Mouse (Mus musculus) limb, embryonic 14.5 days (tissue): Measurements from ENCODE around the gene Cdk1. TPM values are rescaled to one million over a fixed set of nuclear protein-coding genes. Genes with fewer than 3 reads are reported as not detected.
A peak's percentile ranks its signal among the peaks of the same experiment; 100 is the strongest.

ENCODE experiments used
- ATAC-seq: fragments of 200-750 bp; cut with Nextera tagmentation; 2 replicates; pipeline ENCODE4 v1.8.0; 2017; ENCODE audit warnings: low read depth, moderate number of reproducible peaks, moderate TSS enrichment; ENCODE audit not compliant: low FRiP score
- DNase-seq: peaks from one replicate; pipeline ENCODE4 v3.0.0-alpha.2; 2015; ENCODE audit warnings: low spot score
- H3K27ac ChIP-seq: fragments of 300-500 bp; sonication (generic); replicated peaks from 2 replicates; pipeline ENCODE4 v1.5.1; 2014; ENCODE audit warnings: low read depth, mild to moderate bottlenecking, low read length, moderate library complexity, mixed read lengths
- H3K27me3 ChIP-seq: fragments of 300-500 bp; sonication (generic); 2 replicates; pipeline ENCODE4 v1.6.1; 2014; ENCODE audit warnings: low read length, mixed read lengths; ENCODE audit not compliant: control insufficient read depth, insufficient read depth
- H3K36me3 ChIP-seq: fragments of 300-500 bp; sonication (generic); 2 replicates; pipeline ENCODE4 v1.6.1; 2014; ENCODE audit warnings: mild to moderate bottlenecking, low read length, moderate library complexity, mixed read lengths; ENCODE audit not compliant: control insufficient read depth, insufficient read depth
- H3K4me1 ChIP-seq: fragments of 300-500 bp; sonication (generic); 2 replicates; pipeline ENCODE4 v1.6.1; 2014; ENCODE audit warnings: antibody characterized with exemption, low read length, mixed read lengths; ENCODE audit not compliant: control insufficient read depth, insufficient read depth
- H3K4me2 ChIP-seq: fragments of 300-500 bp; sonication (generic); replicated peaks from 2 replicates; pipeline ENCODE4 v1.6.1; 2014; ENCODE audit warnings: low read depth, mild to moderate bottlenecking, low read length, moderate library complexity; ENCODE audit not compliant: severe bottlenecking
- H3K4me3 ChIP-seq: fragments of 300-500 bp; sonication (generic); replicated peaks from 2 replicates; pipeline ENCODE4 v1.5.1; 2014; ENCODE audit warnings: low read length
- H3K9ac ChIP-seq: fragments of 300-500 bp; sonication (generic); 2 replicates; pipeline ENCODE4 v1.6.1; 2014; ENCODE audit warnings: mild to moderate bottlenecking, low read depth, low read length, moderate library complexity; ENCODE audit not compliant: severe bottlenecking
- H3K9me3 ChIP-seq: fragments of 300-500 bp; sonication (generic); 2 replicates; pipeline ENCODE4 v1.6.1; 2016; ENCODE audit warnings: low read length; ENCODE audit not compliant: control insufficient read depth
- POLR2A ChIP-seq: fragments of 200-500 bp; IDR thresholded peaks from 2 replicates; pipeline ENCODE4 v1.8.0; 2012; ENCODE audit warnings: inconsistent platforms, mild to moderate bottlenecking, moderate library complexity, borderline replicate concordance; ENCODE audit not compliant: insufficient read depth, insufficient read length; ENCODE audit errors: extremely low read depth
- WGBS: fragments of 180-500 bp; shearing (Covaris S2); extraction: QIAGEN DNeasy Blood & Tissue Kit; methylation state at CpG from one replicate; pipeline ENCODE4 v1.1.7; 2014; 5-methylcytosine and 5-hydroxymethylcytosine counted together
- polyA plus RNA-seq, 2 experiments: library from polyadenylated mRNA; depleted of rRNA in 1 of 2; stranded (reverse) in 1 of 2; unstranded in 1 of 2; fragments of >200 nt; fragmentation: Nextera tagmentation in 1 of 2; extraction: Ambion mirVana in 1 of 2; gene quantifications; 2 replicates each; pipeline versions ENCODE4 v1.2.1 to v1.2.3; 2012 to 2014

The Cdk1 gene
- polyA plus RNA-seq, 2 experiments: 379 to 408 TPM

- DNase-seq: no peak
- WGBS: 60% methylated on average over 5 of the region's 5 CpGs
- no peak for TF ChIP-seq POLR2A
- H3K27ac ChIP-seq: no peak overlapping the region
- no peak overlapping the region for H3K4me3 ChIP-seq
- H3K4me1 ChIP-seq: peaks cover 2% of the 10 kb centered on the region; the same call in 1 of the 2 replicates
- no peaks in the 10 kb centered on the region for H3K27me3 ChIP-seq
- H3K4me2 ChIP-seq: no peak overlapping the region
- no peaks in the 10 kb centered on the region for H3K9me3 ChIP-seq
- no peaks in the 10 kb centered on the region for H3K36me3 ChIP-seq
- ATAC-seq: no peak
- H3K9ac ChIP-seq: no peak overlapping the region
Measured at GRCm38 (mm10) chr10:69309109-69309508, 43.6 kb downstream of the Cdk1 start.

GRCm38 (mm10) chr10:69307067-69307466, 45.7 kb downstream of the Cdk1 start:
- WGBS: 43% methylated on average over 5 of the region's 5 CpGs
- Histone ChIP-seq H3K27ac (no peak overlapping the region), H3K27me3 (no peaks in the 10 kb centered on the region), H3K9ac (no peak overlapping the region), H3K36me3 (no peaks in the 10 kb centered on the region), H3K4me3 (no peak overlapping the region), H3K4me2 (no peak overlapping the region), H3K4me1 (no peaks in the 10 kb centered on the region), H3K9me3 (no peaks in the 10 kb centered on the region)
- ATAC-seq: no peak
- no peak for TF ChIP-seq POLR2A
- peak; percentile 60 for DNase-seq

- no peaks in the 10 kb centered on the region for H3K27me3 ChIP-seq
- DNase-seq: no peak
- no peak overlapping the region for H3K4me3 ChIP-seq
- no peaks in the 10 kb centered on the region for H3K9me3 ChIP-seq
- TF ChIP-seq POLR2A: no peak
- no peaks in the 10 kb centered on the region for H3K4me1 ChIP-seq
- WGBS: 56% methylated on average over 14 of the region's 14 CpGs
- no peak overlapping the region for H3K9ac ChIP-seq
- ATAC-seq: no peak
- no peaks in the 10 kb centered on the region for H3K36me3 ChIP-seq
- no peak overlapping the region for H3K27ac ChIP-seq
- H3K4me2 ChIP-seq: no peak overlapping the region
Measured at GRCm38 (mm10) chr10:69306205-69306604, 46.5 kb downstream of the Cdk1 start.

DNA sequence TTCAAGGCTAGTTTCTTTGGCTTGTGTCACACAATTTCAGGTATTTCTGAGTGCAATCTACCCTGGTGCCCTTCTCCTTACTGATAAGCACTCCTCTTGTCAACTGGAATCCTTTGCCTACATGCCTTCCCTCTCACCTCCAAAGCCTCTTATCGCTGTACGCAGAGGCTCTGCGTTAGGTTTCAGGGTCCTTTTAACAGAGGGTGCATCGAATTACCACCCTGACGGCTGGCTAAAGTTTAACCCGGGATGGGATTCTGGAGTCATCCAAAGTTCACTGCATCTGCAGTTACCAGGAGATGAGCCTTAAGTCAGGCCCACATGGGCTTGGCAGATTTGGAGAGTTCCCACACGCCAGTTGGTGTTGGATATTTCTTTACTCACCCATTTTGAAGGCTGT, 47.1 kb downstream of the Cdk1 start:
- DNase-seq (no peak), ATAC-seq (no peak)
- H3K4me3 ChIP-seq: no peak overlapping the region
- H3K4me2 ChIP-seq: no peak overlapping the region
- no peaks in the 10 kb centered on the region for H3K27me3 ChIP-seq
- 35% methylated on average over 7 of the region's 7 CpGs for WGBS
- H3K36me3 ChIP-seq: no peaks in the 10 kb centered on the region
- H3K4me1 ChIP-seq: no peaks in the 10 kb centered on the region
- TF ChIP-seq POLR2A: no peak
- H3K9ac ChIP-seq: no peak overlapping the region
- H3K27ac ChIP-seq: no peak overlapping the region
- H3K9me3 ChIP-seq: no peaks in the 10 kb centered on the region

- TF ChIP-seq POLR2A: no peak
- 83% methylated on average over 3 of the region's 3 CpGs for WGBS
- Histone ChIP-seq H3K27me3 (no peaks in the 10 kb centered on the region), H3K4me3 (no peak overlapping the region), H3K27ac (no peak overlapping the region), H3K4me1 (no peaks in the 10 kb centered on the region), H3K9ac (no peak overlapping the region), H3K9me3 (no peaks in the 10 kb centered on the region), H3K4me2 (no peak overlapping the region), H3K36me3 (no peaks in the 10 kb centered on the region)
- no peak for ATAC-seq
- no peak for DNase-seq
Measured at GRCm38 (mm10) chr10:69304819-69305218, 47.9 kb downstream of the Cdk1 start.

DNA sequence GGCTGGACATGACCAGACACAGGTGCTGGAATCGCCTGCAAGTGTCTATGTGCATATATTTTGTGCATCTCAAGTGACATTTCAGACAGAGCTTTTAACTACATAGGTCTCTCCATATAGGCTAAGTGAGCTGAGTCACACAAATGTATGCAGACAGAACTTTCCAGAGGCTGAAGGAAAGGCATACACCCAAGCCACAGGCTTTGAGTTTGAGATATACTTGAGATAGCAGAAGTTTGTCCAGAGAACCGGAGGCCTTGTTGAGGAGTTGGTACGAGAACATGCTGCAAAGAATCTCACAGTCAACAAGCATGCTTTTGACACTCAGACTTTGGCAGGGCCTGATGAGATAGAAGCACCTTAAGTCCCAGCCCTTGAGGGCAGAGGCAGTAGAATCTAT, 50.1 kb downstream of the Cdk1 start:
- Histone ChIP-seq H3K4me2 (no peak overlapping the region), H3K9me3 (no peaks in the 10 kb centered on the region)
- 86% methylated on average over 3 of the region's 3 CpGs for WGBS

More for the DNA sequence above, 50.1 kb downstream of the Cdk1 start:
- no peak overlapping the region for H3K9ac ChIP-seq
- DNase-seq (no peak), ATAC-seq (no peak)
- no peaks in the 10 kb centered on the region for H3K4me1 ChIP-seq
- H3K27ac ChIP-seq: no peak overlapping the region
- H3K36me3 ChIP-seq: no peaks in the 10 kb centered on the region
- no peak overlapping the region for H3K4me3 ChIP-seq
- no peak for TF ChIP-seq POLR2A
- no peaks in the 10 kb centered on the region for H3K27me3 ChIP-seq
